Mouse (Mus musculus) cerebellum, postnatal 10 days (tissue): ENCODE results near the gene Polh.
A peak's percentile ranks its signal among the peaks of the same experiment; 100 is the strongest.

ENCODE experiments used
- DNase-seq, 2 experiments: peaks; one replicate each; pipeline ENCODE4 v3.0.0; 2021; ENCODE audit warnings: mixed read lengths in 2 of 2

The Polh gene

DNA sequence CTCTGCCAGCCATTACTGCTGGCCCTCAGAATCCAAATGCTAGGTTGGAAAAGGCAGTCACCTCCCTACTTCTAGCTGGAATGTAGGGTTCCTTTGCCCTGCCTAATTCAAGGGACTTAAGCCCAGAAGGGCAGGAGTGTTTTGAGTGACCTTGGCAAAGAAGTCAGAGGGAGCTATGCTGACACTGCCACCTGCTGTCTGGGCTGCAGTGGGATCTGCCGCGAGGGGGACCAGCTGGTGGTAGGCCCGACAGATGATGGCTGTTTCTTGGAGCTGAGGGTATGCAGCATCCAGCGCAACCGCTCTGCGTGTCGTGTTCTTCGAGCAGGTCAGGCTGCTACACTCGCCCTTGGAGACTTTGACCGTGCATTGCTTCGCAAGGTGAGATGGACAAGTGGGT lies 35.4 kb downstream of the Polh start:
- peak; percentile 53 to 64 for DNase-seq

DNA sequence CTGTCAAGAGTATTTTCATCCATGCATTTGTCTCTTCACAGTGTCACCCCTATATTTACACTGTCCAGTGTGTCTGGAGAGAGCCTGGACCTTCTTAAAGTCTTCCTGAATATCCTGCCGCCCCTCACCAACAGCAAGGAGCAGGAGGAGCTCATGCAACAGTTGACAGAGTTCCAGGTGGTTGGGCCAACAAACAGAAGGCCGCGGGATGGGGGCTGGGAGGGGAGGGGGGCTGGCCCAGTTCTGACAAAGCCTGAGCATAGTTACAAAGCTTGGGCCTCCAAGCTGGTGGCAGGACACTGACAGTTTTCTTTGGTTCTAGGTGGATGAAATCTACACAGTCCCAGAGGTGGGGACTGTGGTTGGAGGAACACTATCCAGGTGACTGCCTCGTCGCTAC lies 36.2 kb downstream of the Polh start:
- DNase-seq: peak; percentile 72 to 75

DNA sequence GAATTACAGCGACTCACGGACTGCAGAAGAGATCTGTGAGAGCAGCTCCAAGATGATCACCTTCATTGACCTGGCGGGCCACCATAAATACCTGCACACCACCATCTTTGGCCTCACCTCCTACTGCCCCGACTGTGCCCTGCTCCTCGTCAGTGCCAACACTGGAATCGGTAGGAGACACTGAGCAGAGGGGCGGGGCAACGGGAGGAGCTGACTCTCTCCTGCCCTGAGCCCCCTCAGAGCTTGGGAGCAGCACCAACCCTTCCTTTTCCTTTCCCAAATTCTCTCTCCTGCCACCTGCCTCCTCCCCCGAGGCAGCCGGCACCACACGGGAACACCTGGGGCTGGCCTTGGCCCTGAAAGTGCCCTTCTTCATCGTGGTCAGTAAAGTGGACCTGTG lies 37.0 kb downstream of the Polh start:
- DNase-seq: peak in 1 of 2 experiments; percentile 17

DNA sequence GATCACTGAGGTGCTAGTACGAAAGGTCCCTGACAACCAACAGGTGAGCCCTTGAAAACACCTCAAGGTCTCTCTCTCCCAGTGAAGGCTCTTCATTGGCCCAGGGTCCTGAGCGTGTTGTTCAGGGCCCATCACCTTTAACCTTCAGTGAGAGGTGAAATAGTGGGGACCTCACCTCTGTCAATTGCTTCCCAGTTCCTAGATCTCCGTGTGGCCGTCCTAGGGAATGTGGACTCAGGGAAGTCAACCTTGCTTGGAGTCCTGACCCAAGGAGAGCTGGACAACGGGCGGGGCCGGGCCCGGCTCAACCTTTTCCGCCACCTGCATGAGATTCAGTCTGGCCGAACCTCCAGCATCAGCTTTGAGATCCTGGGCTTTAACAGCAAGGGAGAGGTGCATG lies 37.7 kb downstream of the Polh start:
- DNase-seq: no peak

DNA sequence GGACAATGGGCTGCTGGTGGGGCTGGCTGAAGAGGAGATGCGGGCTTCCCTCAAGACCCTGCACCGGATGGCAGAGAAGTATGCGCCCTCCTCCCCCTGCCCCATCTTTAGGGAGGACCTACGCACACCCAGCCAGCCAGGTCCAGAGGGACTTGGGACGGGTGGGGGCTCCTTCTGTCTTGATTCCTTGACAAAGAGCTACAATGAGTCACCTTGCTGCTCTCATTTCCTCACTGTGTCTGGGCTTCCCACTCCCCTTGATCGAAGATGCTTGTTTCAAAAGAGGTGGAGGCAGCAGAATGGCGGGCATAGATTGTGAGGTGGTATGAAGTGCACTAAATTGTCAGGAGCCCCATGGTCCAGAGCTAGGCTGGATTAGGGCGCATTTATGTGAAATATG lies 38.1 kb downstream of the Polh start:
- no peak for DNase-seq

DNA sequence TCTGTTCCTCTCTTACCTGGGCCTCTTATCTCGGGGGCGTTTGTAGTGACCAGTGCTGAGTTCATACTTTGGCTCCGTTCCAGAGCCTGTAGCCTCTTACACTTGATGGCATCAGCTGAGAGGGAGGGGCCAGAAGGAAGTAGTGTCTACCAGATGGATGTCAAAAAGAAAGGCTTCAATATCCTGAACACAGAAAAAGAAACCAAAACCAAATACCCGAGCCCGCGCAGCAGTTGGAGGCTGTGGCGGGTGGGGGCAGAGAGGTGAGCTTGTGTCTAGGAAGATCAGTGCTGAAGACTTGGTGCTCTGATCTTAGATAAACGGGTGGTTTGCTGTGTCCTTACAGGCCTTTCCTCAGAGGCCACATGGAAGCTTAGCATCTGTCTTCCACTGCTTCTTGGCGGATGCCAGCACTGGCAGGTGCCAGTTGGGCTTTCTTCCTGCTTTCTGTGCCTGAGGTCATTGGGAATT lies 39.5 kb downstream of the Polh start:
- peak; percentile 68 for DNase-seq

DNA sequence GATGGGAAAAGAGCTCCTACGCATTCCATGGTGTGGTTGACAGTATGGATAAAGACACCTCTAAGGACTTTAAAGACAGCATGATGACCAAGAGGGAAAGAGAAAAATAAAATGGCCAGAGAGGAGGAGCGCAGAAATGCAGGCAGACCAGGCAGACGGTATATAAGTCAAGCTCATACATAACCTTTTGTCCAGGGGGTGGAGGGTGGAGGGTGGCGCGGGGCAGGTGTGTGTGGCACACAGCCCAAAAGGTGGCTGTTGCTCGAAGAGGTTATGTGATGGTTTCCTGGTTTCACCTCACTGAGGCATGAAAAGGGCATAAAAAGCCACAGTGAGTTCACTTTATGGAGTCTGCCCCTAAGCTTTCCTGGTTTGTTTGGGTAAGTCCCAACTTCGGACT lies 39.9 kb downstream of the Polh start:
- DNase-seq: peak in 1 of 2 experiments; percentile 17

DNA sequence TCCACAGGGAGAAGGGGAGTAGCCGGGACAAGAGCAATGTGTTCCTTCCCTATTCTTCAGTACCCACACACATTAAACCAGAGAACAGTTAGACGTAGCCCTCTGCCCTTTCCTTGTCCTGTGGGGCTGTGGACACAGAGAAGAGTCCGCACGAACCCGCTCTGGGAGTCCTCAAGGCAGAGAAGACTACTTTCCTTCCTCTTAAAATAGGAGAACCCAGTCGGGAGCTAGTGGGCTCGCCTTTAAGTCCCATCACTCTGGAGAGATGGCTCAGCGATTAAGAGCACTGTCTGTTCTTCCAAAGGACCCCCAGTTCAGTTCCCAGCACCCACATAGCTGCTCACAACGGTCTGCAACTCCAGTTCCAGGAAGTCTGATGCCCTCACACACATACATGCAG lies 40.7 kb downstream of the Polh start:
- no peak for DNase-seq

DNA sequence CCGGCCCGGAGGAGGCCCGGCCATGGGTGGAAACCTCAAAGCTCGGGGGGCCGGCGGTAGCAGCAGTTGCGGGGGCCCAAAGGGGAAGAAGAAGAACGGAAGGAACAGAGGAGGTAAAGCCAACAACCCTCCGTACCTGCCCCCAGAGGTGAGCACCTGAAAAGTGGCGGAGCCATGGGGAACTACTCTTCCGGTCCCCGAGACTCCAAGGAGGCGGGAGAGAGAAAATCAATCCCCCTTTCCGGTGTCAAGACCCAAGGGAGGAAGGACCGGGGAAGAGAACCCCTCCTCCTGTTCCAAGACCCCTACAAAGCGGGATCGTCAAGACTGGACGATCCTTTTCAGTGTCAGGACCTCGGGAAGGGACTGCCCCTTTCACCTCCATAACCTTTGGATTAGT lies 41.3 kb downstream of the Polh start:
- DNase-seq: no peak

DNA sequence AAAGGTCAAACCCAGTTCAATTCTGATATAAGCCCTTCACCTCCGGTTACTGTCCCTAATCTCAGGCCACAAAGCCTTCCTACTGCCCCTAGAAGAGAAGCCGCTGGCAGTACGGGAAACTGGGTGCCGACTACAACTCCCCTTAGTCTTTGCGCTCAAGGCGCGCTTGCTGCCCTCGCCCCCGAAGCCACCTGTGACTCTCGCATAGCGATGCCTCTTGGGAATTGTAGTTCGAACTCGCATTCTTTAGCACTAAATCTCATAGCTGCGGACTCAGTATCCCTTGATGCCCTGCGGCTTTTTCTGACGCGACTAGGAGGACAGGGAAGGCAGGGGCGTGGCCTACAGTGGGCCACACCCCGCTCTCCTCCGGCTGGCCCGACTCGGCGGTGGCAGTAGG lies 41.8 kb downstream of the Polh start, which contains the start of gene Gtpbp2:
Gtpbp2 (plus strand) TSS at position 347 of the 400 bp plus-strand sequence.
- peak; percentile 97 to 98 for DNase-seq

DNA sequence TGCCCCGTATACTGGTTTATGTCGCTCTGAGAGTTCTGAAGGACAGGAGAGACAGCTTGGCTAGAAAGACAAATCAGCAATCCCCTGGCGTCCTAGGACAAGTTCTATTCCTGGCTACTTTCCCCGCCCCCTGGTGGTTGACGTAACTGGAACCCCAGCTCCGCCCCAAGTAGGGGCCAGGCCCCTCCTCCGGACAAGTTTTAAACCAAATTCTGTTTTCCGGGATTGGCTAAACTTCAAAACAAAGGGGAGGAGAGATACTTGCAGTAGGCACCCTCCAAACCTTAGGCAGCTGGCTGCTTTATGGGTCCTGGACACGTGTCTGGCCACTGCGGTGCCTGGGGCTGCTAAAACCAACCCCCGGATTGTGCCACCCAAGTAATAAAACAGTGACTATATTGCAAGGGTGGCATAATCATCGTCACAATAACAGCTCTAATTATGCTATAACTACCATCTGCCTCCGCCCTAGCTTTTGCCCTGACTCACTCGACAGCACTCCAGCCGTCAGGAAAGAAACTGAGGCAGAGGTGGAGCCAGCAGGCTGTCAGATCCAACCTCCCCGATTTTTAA lies 42.3 kb downstream of the Polh start:
- peak; percentile 90 to 91 for DNase-seq

DNA sequence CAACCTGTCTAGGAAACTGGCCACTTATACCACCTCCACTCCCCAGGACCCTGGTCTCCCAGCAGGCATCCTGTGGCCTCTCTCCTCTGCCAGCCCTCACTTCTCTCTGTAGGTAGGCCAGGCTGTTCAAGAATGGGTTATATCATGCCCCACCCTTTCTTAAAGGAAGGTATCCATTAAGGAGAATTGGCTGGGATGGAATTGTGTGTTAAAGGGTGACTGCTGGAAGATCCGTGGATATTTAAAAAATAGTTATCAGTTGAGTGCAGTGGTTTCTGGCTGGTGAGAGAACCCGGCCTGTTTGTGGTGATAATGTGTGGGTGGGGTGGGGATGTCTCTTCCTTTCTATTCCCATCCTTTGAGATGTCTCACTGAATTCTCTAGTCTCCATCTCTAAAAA lies 43.2 kb downstream of the Polh start:
- no peak for DNase-seq

DNA sequence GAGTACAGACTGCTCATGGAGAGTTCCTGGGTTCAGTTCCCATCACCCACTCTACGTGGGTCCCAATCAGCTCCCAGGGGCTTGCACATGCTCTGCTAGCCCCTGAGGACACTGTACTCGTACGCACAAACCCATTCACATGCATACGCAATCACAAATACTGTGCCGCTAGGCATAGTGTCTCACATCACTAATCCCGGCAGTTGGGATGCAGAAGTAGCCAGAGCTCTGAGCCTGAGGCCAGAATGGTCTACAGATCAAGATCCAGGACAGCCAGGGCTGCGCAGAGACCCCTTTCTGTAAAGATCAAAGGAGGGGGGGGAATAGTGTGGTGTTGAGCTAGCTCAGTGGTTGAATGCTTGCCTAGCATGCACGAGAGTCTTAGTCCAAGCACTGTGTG lies 45.3 kb downstream of the Polh start:
- DNase-seq: no peak

DNA sequence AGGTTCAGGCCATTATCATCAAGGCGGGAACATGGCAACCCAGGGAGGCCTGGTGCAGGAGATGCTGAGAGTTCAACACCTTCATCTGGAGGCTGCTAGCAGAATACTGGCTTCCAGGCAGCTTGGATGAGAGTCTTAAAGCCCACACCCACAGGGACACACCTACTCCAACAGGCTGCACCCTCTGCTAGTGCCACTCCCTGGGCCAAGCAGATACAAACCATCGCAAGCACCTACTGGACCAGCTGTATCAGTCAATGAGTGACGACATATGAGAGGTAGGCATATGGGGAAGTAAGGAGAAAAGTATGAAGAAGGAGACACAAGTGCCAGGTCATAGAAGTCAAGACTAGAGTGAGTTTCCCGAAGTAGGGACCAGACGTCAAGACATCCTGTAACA lies 45.8 kb downstream of the Polh start:
- DNase-seq: no peak

DNA sequence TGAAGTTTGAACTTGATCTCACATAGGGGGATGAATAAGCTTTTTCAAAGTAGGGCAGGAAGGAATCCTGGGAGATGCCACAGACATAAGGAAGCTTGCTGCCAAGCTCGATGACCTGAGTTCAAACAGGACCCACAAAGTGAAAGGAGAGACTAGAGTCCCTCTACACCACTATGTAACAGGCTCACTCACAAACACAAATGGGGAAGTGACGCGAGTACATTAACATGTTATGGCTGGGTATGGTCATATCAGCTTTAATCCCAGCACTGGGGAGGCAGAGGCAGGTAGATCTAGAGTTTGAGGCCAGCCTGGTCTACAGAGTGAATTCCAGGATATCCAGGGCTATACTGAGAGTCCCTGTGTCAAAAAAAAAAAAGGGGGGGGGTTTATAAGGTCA lies 48.1 kb downstream of the Polh start:
- no peak for DNase-seq

DNA sequence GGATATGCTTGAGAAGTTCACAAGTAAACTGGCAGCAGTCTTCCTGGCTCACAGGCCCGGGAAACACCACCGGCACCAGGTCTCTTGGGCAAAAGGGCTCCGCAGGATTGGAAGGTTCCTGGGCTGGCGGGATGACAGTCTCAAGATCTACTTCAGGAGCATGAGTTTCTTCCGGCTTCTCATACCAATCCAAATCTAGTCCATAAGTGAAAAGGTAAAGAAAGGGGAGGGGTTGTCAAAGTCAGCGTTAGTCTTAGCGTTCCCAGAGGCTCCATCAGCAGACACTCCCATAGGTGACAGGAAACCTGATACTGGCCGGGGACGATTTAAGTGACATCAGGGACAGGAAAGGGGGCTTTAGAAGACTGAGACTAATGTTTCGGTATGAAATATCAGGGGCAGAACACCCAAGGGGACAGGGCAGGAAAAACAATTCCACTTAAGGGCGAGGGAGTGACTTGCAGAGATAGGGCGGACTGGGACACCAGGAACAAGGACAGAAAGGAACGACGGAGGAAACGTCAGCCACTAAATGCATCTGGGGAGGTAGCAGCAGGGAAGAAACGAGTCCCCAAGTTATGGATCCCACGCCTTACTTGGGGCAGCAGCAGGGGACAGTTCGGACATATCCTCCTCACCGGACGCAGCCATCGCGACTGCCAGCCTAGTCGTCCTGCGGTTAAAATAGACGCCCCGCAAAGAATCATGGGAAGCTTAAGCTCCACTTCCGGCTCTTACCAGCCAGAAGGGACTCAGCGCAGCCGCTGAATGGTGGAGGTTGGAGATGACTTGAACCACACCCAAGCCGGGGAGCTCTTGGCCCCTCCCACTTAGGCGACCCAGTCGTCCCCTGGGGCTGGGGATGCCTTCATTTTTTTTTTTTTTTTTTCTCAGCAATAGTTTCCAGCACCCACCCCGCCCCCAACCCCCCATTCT lies 49.3 kb downstream of the Polh start, which contains the start of gene Mad2l1bp:
Mad2l1bp (minus strand) TSS at position 707 of the 936 bp plus-strand sequence.
- peak; percentile 91 to 93 for DNase-seq

DNA sequence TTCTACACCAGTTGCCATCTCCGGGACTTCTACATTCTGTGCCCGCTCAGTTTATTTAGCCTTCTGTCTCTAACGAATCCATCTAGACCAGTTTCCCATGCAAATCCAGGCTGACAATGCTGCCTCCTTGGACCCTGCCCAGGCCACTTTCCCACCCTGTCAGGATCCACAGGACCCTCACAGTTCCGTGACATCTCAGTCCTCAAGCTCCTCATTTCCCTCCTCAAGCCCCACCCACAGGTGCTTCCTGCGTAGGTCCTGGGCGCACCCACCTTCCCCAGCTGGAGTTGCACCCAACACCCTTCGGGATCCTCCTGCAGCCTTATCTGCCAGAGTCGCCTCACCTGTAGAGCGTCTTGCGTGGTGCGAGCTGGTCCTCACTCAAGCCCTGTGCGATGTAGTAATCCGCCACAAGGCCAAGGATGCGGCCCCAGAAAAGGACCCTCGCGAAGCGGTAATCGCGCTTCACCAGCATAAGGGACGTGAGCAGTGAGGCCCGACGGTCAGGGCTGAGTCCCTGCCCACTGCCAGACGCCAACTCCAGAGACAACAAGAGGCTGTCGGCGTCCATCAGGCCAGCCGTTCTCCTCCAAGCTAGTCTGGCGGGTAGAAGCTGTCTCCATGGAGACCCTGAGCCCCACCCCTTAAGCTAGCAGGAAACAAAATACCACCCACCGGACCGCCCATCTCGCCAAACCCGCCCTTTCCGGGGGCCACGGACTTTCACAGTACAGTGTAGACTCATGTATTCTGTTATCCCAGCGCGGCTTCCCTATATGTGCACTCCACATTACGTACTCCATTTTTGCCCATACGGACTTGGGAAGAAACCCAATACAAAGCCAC lies 58.6 kb downstream of the Polh start, which contains the start of gene Rsph9:
Rsph9 (minus strand) TSS at position 639 of the 846 bp plus-strand sequence.
- DNase-seq: peak; percentile 66 to 79

DNA sequence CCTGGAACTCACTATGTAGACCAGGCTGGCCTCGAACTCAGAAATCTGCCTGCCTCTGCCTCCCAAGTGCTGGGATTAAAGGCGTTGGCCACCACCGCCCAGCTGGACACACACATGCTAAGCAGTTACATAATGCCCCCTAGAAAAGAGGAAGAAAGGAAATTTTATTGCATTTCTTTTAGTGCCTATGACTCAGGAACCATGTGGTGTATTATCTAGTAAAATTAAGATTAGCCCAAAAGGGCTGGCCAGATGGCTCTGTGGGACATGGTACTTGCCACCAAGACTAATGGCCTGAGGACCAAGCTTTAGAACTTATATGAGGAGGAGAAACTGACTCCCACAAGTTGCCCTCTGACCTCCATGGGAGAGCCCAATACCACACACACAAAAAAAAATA lies 62.6 kb downstream of the Polh start:
- DNase-seq: no peak

DNA sequence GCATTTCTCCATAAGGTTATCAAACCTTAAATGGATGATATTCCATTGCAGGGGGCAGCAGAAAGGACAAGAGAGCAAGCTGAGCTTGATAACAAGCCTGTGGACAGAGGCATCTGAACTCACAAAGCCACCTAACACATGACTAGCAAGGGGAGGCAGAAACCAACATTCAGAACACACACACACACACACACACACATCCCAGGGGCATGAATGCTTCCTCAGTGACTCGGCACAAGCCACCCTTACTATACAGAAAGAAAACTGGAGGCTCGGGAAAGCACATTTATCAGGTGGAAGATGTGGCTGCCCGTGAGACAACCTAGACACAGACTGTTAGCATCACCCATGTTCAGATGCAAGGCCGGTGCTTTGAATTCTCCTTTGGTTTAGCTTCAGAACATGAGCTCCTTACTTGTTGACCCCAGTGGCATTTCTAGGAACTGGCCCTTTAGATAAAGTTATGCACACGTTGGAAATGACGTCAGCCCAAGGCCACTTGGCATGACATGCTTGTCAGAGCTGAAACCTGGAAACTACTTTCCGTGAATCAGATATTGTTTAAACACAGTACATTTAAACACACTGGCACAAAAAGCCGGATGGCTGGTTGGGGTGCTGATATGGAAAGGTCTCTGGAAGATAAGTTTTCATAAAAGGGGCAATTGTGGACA lies 63.7 kb downstream of the Polh start:
- DNase-seq: no peak

DNA sequence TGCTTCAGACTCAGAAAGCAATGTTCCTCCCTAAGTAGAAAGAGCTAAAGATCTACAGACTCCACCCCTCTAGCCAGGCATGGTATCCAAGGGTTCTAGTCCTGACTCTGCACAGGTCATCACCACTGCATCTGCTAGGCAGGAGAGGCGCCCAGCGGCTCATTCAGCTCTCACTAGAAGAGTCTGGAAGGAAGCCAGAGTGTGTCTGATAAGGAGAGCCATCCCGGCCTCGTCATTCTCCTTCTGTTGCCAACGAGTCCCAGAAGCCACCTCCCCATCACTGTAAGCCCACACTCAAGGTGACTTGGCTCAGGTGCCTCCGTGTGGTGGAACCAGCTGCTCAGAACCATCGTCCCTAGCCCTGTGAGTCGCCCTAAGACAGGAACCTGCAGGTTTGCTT lies 69.6 kb downstream of the Polh start:
- DNase-seq: peak in 1 of 2 experiments; percentile 31

DNA sequence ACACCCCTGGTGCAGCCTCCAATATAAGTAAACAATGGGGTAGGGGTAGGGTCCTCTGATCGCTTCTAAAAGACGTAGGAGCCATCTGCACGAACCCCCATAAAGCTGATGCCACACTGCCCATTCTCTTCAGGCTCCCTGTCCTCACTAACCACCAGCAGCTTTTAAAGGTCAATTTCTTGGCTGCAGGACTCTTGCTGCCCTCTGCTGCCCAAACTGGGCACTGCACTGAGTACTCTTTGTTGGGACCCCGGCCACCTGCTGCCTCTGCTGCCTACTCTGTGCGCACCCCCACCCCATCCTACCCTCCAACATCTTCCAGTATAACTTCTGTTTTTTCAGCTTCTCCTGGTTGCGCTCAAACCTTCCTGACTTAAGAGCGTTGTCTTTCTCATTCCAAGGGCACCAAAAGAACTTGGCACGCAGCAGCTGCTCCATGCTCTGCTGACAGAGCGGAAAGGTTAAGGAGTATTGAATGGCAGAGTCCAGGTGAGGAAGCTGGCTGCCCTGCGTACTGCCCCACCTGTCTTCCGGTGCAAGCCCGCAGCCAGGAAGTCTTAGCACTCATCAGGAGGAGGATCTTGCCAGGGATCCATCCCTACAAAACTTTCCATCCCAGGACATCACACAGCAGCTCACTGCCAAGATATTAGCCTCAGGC lies 70.3 kb downstream of the Polh start:
- peak; percentile 90 to 93 for DNase-seq
